Mouse (Mus musculus): ENCODE data around the gene Prl8a9. TPM values are rescaled to one million over a fixed set of nuclear protein-coding genes. Genes with fewer than 3 reads are reported as not detected.

Prl8a9 gene
- total RNA-seq (2014; fragmentation: Nextera tagmentation) (not detected in 2 replicates), total RNA-seq (2017) (0.23 TPM in 1 of 2 replicates, not detected in the other), polyA plus RNA-seq (2012) (not detected in 2 replicates)

DNA sequence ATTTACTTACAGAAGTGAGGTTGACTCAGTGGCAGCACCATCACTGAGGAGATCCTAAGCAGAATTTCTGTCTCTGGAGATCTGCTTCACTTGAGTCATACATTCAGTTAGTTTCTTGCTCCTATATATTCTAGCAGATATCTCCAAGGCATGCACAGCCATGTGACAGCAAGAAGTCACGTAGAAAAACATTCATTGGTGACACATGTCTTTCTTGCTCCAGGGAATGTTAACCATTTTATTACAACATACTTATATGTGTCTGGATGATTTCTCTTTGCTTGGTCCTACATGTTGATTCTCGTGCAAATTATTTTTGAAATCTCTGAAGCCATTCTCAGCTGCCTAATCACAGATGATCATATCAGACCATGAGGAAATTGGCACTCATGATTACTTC, at the start of gene Prl8a9:
Gene Prl8a9 (minus strand): TSS at position 101 of the 400 bp plus-strand sequence.
- no peaks in the 10 kb centered on the region for H3K36me3 ChIP-seq (replicated peaks)
- H3K9me3 ChIP-seq (replicated peaks) = no peaks in the 10 kb centered on the region
- no peaks in the 10 kb centered on the region for H3K4me1 ChIP-seq (ENCODE audit: insufficient read depth, low read depth, low read length)
- no peak for DNase-seq (ENCODE audit: low spot score)
- ATAC-seq (ENCODE audit: extremely low read depth, insufficient number of reproducible peaks, low FRiP score, poor library complexity, severe bottlenecking) = no peak
- H3K27me3 ChIP-seq (ENCODE audit: insufficient read depth, low read length) = no peaks in the 10 kb centered on the region
- TF ChIP-seq POLR2AphosphoS5 (IDR thresholded peaks at IDR 0.05; ENCODE audit: insufficient replicate concordance, low read depth, low read length) (no peak), TAL1 (conservative IDR thresholded peaks at IDR 0.05; ENCODE audit: low read depth, low read length) (no peak), GATA1 (IDR thresholded peaks at IDR 0.05; ENCODE audit: borderline replicate concordance, low read length) (no peak), CTCF (IDR thresholded peaks at IDR 0.05; ENCODE audit: low read depth, low read length) (no peak), GATA2 (IDR thresholded peaks at IDR 0.05; ENCODE audit: borderline replicate concordance, low read depth, low read length) (no peak)
- no peak within 1 kb of the TSS for H3K4me3 ChIP-seq (ENCODE audit: low read depth, low read length)

DNA sequence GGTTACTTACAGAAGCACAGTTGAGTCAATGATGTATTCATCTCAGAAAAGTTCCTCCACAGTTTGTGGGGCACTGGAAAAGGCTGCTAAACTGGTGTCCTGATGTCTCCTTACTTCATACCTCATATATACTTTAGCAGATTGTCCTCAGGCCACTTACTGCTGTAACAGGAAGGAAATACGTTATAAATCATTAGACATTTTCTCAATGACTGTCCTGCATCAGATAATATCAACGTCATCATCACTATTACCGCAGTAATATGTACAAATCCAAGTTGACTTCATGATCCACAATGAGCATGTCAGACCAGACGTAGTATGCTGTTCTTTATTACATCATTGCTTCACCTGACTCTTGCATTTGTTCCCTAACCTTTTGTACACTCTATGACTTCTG, 46.1 kb upstream of the Prl8a9 start, which contains the start of gene Prl7b1:
Gene Prl7b1 (minus strand): TSS at position 101 of the 400 bp plus-strand sequence.
- no peaks in the 10 kb centered on the region for H3K4me1 ChIP-seq (ENCODE audit: insufficient read depth, low read depth, low read length)
- H3K4me3 ChIP-seq (ENCODE audit: low read depth, low read length) = no peak within 1 kb of the TSS
- no peaks in the 10 kb centered on the region for H3K36me3 ChIP-seq (replicated peaks)
- no peak for TF ChIP-seq GATA2 (IDR thresholded peaks at IDR 0.05; ENCODE audit: borderline replicate concordance, low read depth, low read length)
- TF ChIP-seq TAL1 (conservative IDR thresholded peaks at IDR 0.05; ENCODE audit: low read depth, low read length) = no peak
- TF ChIP-seq GATA1 (IDR thresholded peaks at IDR 0.05; ENCODE audit: borderline replicate concordance, low read length) = no peak
- TF ChIP-seq POLR2AphosphoS5 (IDR thresholded peaks at IDR 0.05; ENCODE audit: insufficient replicate concordance, low read depth, low read length) = no peak
- no peak for TF ChIP-seq CTCF (IDR thresholded peaks at IDR 0.05; ENCODE audit: low read depth, low read length)
- H3K27me3 ChIP-seq (ENCODE audit: insufficient read depth, low read length) = no peaks in the 10 kb centered on the region
- no peak for DNase-seq (ENCODE audit: low spot score)
- ATAC-seq (ENCODE audit: extremely low read depth, insufficient number of reproducible peaks, low FRiP score, poor library complexity, severe bottlenecking) = no peak
- H3K9me3 ChIP-seq (replicated peaks) = no peaks in the 10 kb centered on the region

DNA sequence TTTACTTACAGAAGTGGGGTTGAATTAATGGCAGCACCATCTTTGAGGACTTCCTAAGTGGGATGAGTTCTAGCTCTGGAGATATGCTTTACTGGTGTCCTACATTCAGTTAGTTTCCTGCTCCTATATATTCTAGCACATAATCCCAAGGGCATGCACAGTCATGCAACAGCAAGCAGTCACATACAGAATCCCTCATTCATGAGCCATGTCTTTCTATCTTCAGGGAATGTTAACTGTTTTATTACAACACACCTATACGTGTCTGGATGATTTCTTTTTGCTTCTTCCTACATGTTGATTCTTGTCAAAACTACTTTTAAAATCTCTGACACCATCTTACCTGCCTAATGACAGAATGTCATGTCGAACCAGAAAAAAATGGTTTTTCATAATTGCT, 17.7 kb upstream of the Prl8a9 start, which contains the start of gene Prl8a1:
Gene Prl8a1 (minus strand): TSS at position 101 of the 400 bp plus-strand sequence.
- TF ChIP-seq GATA1 (IDR thresholded peaks at IDR 0.05; ENCODE audit: borderline replicate concordance, low read length) (no peak), GATA2 (IDR thresholded peaks at IDR 0.05; ENCODE audit: borderline replicate concordance, low read depth, low read length) (no peak), CTCF (IDR thresholded peaks at IDR 0.05; ENCODE audit: low read depth, low read length) (no peak), POLR2AphosphoS5 (IDR thresholded peaks at IDR 0.05; ENCODE audit: insufficient replicate concordance, low read depth, low read length) (no peak), TAL1 (conservative IDR thresholded peaks at IDR 0.05; ENCODE audit: low read depth, low read length) (no peak)
- Histone ChIP-seq H3K4me3 (ENCODE audit: low read depth, low read length) (no peak within 1 kb of the TSS), H3K4me1 (ENCODE audit: insufficient read depth, low read depth, low read length) (no peaks in the 10 kb centered on the region), H3K27me3 (ENCODE audit: insufficient read depth, low read length) (no peaks in the 10 kb centered on the region), H3K36me3 (replicated peaks) (no peaks in the 10 kb centered on the region), H3K9me3 (replicated peaks) (no peaks in the 10 kb centered on the region)
- DNase-seq (ENCODE audit: low spot score) (no peak), ATAC-seq (ENCODE audit: extremely low read depth, insufficient number of reproducible peaks, low FRiP score, poor library complexity, severe bottlenecking) (no peak)

GRCm38 (mm10) chr13:27553336-27553735, 11.1 kb downstream of the Prl8a9 start:
- Histone ChIP-seq H3K4me1 (ENCODE audit: insufficient read depth, low read depth, low read length) (no peaks in the 10 kb centered on the region), H3K36me3 (replicated peaks) (no peaks in the 10 kb centered on the region), H3K27me3 (ENCODE audit: insufficient read depth, low read length) (no peaks in the 10 kb centered on the region), H3K4me3 (ENCODE audit: low read depth, low read length) (no peak overlapping the region), H3K9me3 (replicated peaks) (no peaks in the 10 kb centered on the region)
- TF ChIP-seq TAL1 (conservative IDR thresholded peaks at IDR 0.05; ENCODE audit: low read depth, low read length) (no peak), GATA1 (IDR thresholded peaks at IDR 0.05; ENCODE audit: borderline replicate concordance, low read length) (no peak), GATA2 (IDR thresholded peaks at IDR 0.05; ENCODE audit: borderline replicate concordance, low read depth, low read length) (no peak), CTCF (IDR thresholded peaks at IDR 0.05; ENCODE audit: low read depth, low read length) (no peak), POLR2AphosphoS5 (IDR thresholded peaks at IDR 0.05; ENCODE audit: insufficient replicate concordance, low read depth, low read length) (no peak)
- ATAC-seq (ENCODE audit: extremely low read depth, insufficient number of reproducible peaks, low FRiP score, poor library complexity, severe bottlenecking) (no peak), DNase-seq (ENCODE audit: low spot score) (no peak)

- H3K4me3 ChIP-seq (ENCODE audit: low read depth, low read length) = no peak overlapping the region
- ATAC-seq (ENCODE audit: extremely low read depth, insufficient number of reproducible peaks, low FRiP score, poor library complexity, severe bottlenecking) = no peak
- DNase-seq (ENCODE audit: low spot score) = no peak
- H3K27me3 ChIP-seq (ENCODE audit: insufficient read depth, low read length) = no peaks in the 10 kb centered on the region
- H3K9me3 ChIP-seq (replicated peaks) = no peaks in the 10 kb centered on the region
- H3K4me1 ChIP-seq (ENCODE audit: insufficient read depth, low read depth, low read length) = no peaks in the 10 kb centered on the region
- H3K36me3 ChIP-seq (replicated peaks) = no peaks in the 10 kb centered on the region
- TF ChIP-seq POLR2AphosphoS5 (IDR thresholded peaks at IDR 0.05; ENCODE audit: insufficient replicate concordance, low read depth, low read length) (no peak), GATA2 (IDR thresholded peaks at IDR 0.05; ENCODE audit: borderline replicate concordance, low read depth, low read length) (no peak), GATA1 (IDR thresholded peaks at IDR 0.05; ENCODE audit: borderline replicate concordance, low read length) (no peak), TAL1 (conservative IDR thresholded peaks at IDR 0.05; ENCODE audit: low read depth, low read length) (no peak)
Observed at GRCm38 (mm10) chr13:27523156-27523555, 41.2 kb downstream of the Prl8a9 start.

GRCm38 (mm10) chr13:27513117-27513516, 51.3 kb downstream of the Prl8a9 start, which contains the start of gene Prl8a8:
Gene Prl8a8 (minus strand): TSS chr13:27513217.
- H3K4me1 ChIP-seq (ENCODE audit: insufficient read depth, low read depth, low read length) = no peaks in the 10 kb centered on the region
- H3K27me3 ChIP-seq (ENCODE audit: insufficient read depth, low read length) = no peaks in the 10 kb centered on the region
- H3K9me3 ChIP-seq (replicated peaks) = no peaks in the 10 kb centered on the region
- H3K4me3 ChIP-seq (ENCODE audit: low read depth, low read length) = no peak within 1 kb of the TSS
- ATAC-seq (ENCODE audit: extremely low read depth, insufficient number of reproducible peaks, low FRiP score, poor library complexity, severe bottlenecking) = no peak
- TF ChIP-seq TAL1 (conservative IDR thresholded peaks at IDR 0.05; ENCODE audit: low read depth, low read length) = no peak
- TF ChIP-seq CTCF (IDR thresholded peaks at IDR 0.05; ENCODE audit: low read depth, low read length) = no peak
- TF ChIP-seq GATA1 (IDR thresholded peaks at IDR 0.05; ENCODE audit: borderline replicate concordance, low read length) = no peak
- no peak for TF ChIP-seq GATA2 (IDR thresholded peaks at IDR 0.05; ENCODE audit: borderline replicate concordance, low read depth, low read length)
- TF ChIP-seq POLR2AphosphoS5 (IDR thresholded peaks at IDR 0.05; ENCODE audit: insufficient replicate concordance, low read depth, low read length) = no peak
- DNase-seq (ENCODE audit: low spot score) = no peak
- H3K36me3 ChIP-seq (replicated peaks) = no peaks in the 10 kb centered on the region

Other genes with a start within 250 kb of the Prl8a9 start
- not detected in 2 replicates for gene Prl8a2, start 218.9 kb downstream of the Prl8a9 start, total RNA-seq (2014; fragmentation: Nextera tagmentation)
- not detected in 2 replicates for gene Prl8a2, start 218.9 kb downstream of the Prl8a9 start, total RNA-seq (2017)
- gene Prl8a2, start 218.9 kb downstream of the Prl8a9 start, polyA plus RNA-seq (2012) = not detected in 2 replicates
- not detected in 2 replicates for gene Prl2b1, start 173.8 kb downstream of the Prl8a9 start, total RNA-seq (2014; fragmentation: Nextera tagmentation)
- not detected in 2 replicates for gene Prl2b1, start 173.8 kb downstream of the Prl8a9 start, total RNA-seq (2017)
- not detected in 2 replicates for gene Prl2b1, start 173.8 kb downstream of the Prl8a9 start, polyA plus RNA-seq (2012)
- not detected in 2 replicates for gene Prl8a6, start 125.9 kb downstream of the Prl8a9 start, total RNA-seq (2014; fragmentation: Nextera tagmentation)
- gene Prl8a6, start 125.9 kb downstream of the Prl8a9 start, total RNA-seq (2017) = not detected in 2 replicates
- gene Prl8a6, start 125.9 kb downstream of the Prl8a9 start, polyA plus RNA-seq (2012) = not detected in 2 replicates
- gene Prl8a8, start 51.4 kb downstream of the Prl8a9 start, total RNA-seq (2014; fragmentation: Nextera tagmentation) = not detected in 2 replicates
- not detected in 2 replicates for gene Prl8a8, start 51.4 kb downstream of the Prl8a9 start, total RNA-seq (2017)
- not detected in 2 replicates for gene Prl8a8, start 51.4 kb downstream of the Prl8a9 start, polyA plus RNA-seq (2012)
- not detected in 2 replicates for gene Prl8a1, start 17.6 kb upstream of the Prl8a9 start, total RNA-seq (2014; fragmentation: Nextera tagmentation)
- 0.22 TPM in 1 of 2 replicates, not detected in the other for gene Prl8a1, start 17.6 kb upstream of the Prl8a9 start, total RNA-seq (2017)
- not detected in 2 replicates for gene Prl8a1, start 17.6 kb upstream of the Prl8a9 start, polyA plus RNA-seq (2012)
- not detected in 2 replicates for gene Prl7b1, start 46.0 kb upstream of the Prl8a9 start, total RNA-seq (2014; fragmentation: Nextera tagmentation)
- 1.5 and 2.0 TPM in 2 replicates for gene Prl7b1, start 46.0 kb upstream of the Prl8a9 start, total RNA-seq (2017)
- gene Prl7b1, start 46.0 kb upstream of the Prl8a9 start, polyA plus RNA-seq (2012) = not detected in 2 replicates
- gene Prl7a1, start 77.9 kb upstream of the Prl8a9 start, total RNA-seq (2014; fragmentation: Nextera tagmentation) = not detected in 2 replicates
- gene Prl7a1, start 77.9 kb upstream of the Prl8a9 start, total RNA-seq (2017) = not detected in 2 replicates
- gene Prl7a1, start 77.9 kb upstream of the Prl8a9 start, polyA plus RNA-seq (2012) = not detected in 2 replicates
- not detected in 2 replicates for gene Prl7a2, start 103.4 kb upstream of the Prl8a9 start, total RNA-seq (2014; fragmentation: Nextera tagmentation)
- not detected in 2 replicates for gene Prl7a2, start 103.4 kb upstream of the Prl8a9 start, total RNA-seq (2017)
- gene Prl7a2, start 103.4 kb upstream of the Prl8a9 start, polyA plus RNA-seq (2012) = not detected in 2 replicates
- not detected in 2 replicates for gene Prl7d1, start 152.1 kb upstream of the Prl8a9 start, total RNA-seq (2014; fragmentation: Nextera tagmentation)
- gene Prl7d1, start 152.1 kb upstream of the Prl8a9 start, total RNA-seq (2017) = 0.05 TPM in 1 of 2 replicates, not detected in the other
- not detected in 2 replicates for gene Prl7d1, start 152.1 kb upstream of the Prl8a9 start, polyA plus RNA-seq (2012)
- gene Prl7c1, start 216.2 kb upstream of the Prl8a9 start, total RNA-seq (2014; fragmentation: Nextera tagmentation) = not detected in 2 replicates
- gene Prl7c1, start 216.2 kb upstream of the Prl8a9 start, total RNA-seq (2017) = not detected in 2 replicates
- not detected in 2 replicates for gene Prl7c1, start 216.2 kb upstream of the Prl8a9 start, polyA plus RNA-seq (2012)
- not detected in 2 replicates for gene Prl2a1, start 237.0 kb upstream of the Prl8a9 start, total RNA-seq (2014; fragmentation: Nextera tagmentation)
- gene Prl2a1, start 237.0 kb upstream of the Prl8a9 start, total RNA-seq (2017) = not detected in 2 replicates
- not detected in 2 replicates for gene Prl2a1, start 237.0 kb upstream of the Prl8a9 start, polyA plus RNA-seq (2012)